Mouse (Mus musculus) midbrain, postnatal 0 days (tissue): ENCODE data around the gene Lonp2. TPM values are rescaled to one million over a fixed set of nuclear protein-coding genes. Genes with fewer than 3 reads are reported as not detected.

Experiments used
- ATAC-seq: fragments of 200-750 bp; cut with Nextera tagmentation; 2 replicates; pipeline ENCODE4 v1.8.0; 2017; ENCODE audit warnings: moderate number of reproducible peaks, mild to moderate bottlenecking, moderate TSS enrichment, moderate library complexity; ENCODE audit not compliant: low FRiP score
- DNase-seq: peaks from one replicate; pipeline ENCODE4 v3.0.0-alpha.2; 2015; ENCODE audit warnings: low spot score
- H3K27ac ChIP-seq: fragments of 300-500 bp; sonication (generic); 2 replicates; pipeline ENCODE4 v1.5.1; 2014; ENCODE audit warnings: low read depth, mild to moderate bottlenecking, low read length, mixed read lengths
- H3K27me3 ChIP-seq: fragments of 300-500 bp; sonication (generic); 2 replicates; pipeline ENCODE4 v1.6.1; 2014; ENCODE audit warnings: low read length, control low read depth, mixed read lengths; ENCODE audit not compliant: insufficient read depth
- H3K36me3 ChIP-seq: fragments of 300-500 bp; sonication (generic); 2 replicates; pipeline ENCODE4 v1.6.1; 2014; ENCODE audit warnings: low read length, control low read depth, mixed read lengths; ENCODE audit not compliant: insufficient read depth
- H3K4me1 ChIP-seq: fragments of 300-500 bp; sonication (generic); 2 replicates; pipeline ENCODE4 v1.6.1; 2014; ENCODE audit warnings: mild to moderate bottlenecking, control low read depth, antibody characterized with exemption, low read length, mixed read lengths; ENCODE audit not compliant: insufficient read depth
- H3K4me2 ChIP-seq: fragments of 300-500 bp; sonication (generic); 2 replicates; pipeline ENCODE4 v1.6.1; 2014; ENCODE audit warnings: low read depth, mild to moderate bottlenecking, low read length, mixed read lengths; ENCODE audit not compliant: poor library complexity, severe bottlenecking
- H3K4me3 ChIP-seq: fragments of 300-500 bp; sonication (generic); 2 replicates; pipeline ENCODE4 v1.5.1; 2014; ENCODE audit warnings: low read depth, mild to moderate bottlenecking, low read length, moderate library complexity
- H3K9ac ChIP-seq: fragments of 300-500 bp; sonication (generic); replicated peaks from 2 replicates; pipeline ENCODE4 v1.6.1; 2014; ENCODE audit warnings: mild to moderate bottlenecking, low read length, moderate library complexity, mixed read lengths; ENCODE audit not compliant: poor library complexity, severe bottlenecking
- H3K9me3 ChIP-seq: fragments of 300-500 bp; sonication (generic); 2 replicates; pipeline ENCODE4 v1.6.1; 2016; ENCODE audit warnings: low read length, control low read depth
- CTCF ChIP-seq: IDR thresholded peaks from 2 replicates; pipeline ENCODE4 v1.5.1; 2016; ENCODE audit warnings: antibody characterized with exemption, mild to moderate bottlenecking
- WGBS: fragments of 180-500 bp; shearing (Covaris S2); extraction: QIAGEN DNeasy Blood & Tissue Kit; methylation state at CpG from one replicate; pipeline ENCODE4 v1.1.7; 2014; 5-methylcytosine and 5-hydroxymethylcytosine counted together
- polyA plus RNA-seq: library from polyadenylated mRNA; unstranded; fragments of >200 nt; fragmentation: Nextera tagmentation; extraction: Ambion mirVana; gene quantifications from 2 replicates; pipeline ENCODE4 v1.2.1, GENCODE M21; 2015
- total RNA-seq: library from RNA; depleted of rRNA; stranded (reverse); fragments of >200 nt; gene quantifications from 2 replicates; pipeline ENCODE4 v1.2.3, GENCODE M21; 2014

Lonp2 gene
- total and polyA plus RNA-seq, 2 experiments from 2014 or later = 55.2 to 62.5 TPM

DNA sequence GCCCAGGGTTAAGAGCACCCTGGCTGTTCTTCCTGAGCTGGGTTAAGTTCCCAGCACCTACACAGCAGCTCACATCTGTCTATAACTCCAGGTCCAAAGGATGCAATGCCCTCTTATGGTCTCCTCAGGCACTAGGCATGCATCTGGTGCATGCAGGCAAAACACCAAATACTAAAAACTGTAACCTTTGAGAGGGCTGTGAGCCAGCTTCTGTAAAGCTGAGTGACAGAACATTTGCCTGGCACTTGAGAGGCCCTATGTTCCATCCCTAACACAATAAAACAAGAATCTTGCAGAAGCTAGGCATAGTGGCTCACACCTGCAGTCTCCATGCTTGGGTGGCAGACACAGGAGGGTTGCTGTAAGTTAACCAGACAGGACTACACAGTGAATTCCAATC lies 117.8 kb downstream of the Lonp2 start:
- Histone ChIP-seq H3K36me3 (no peaks in the 10 kb centered on the region), H3K4me3 (no peak overlapping the region), H3K9ac (no peak overlapping the region), H3K27ac (no peak overlapping the region), H3K4me2 (no peak overlapping the region), H3K4me1 (peaks cover 8% of the 10 kb centered on the region; the same call in 1 of the 2 replicates), H3K27me3 (no peaks in the 10 kb centered on the region), H3K9me3 (no peaks in the 10 kb centered on the region)
- TF ChIP-seq CTCF = no peak
- ATAC-seq (no peak), DNase-seq (no peak)

- no peak overlapping the region for H3K9ac ChIP-seq
- no peaks in the 10 kb centered on the region for H3K9me3 ChIP-seq
- ATAC-seq = no peak
- H3K4me2 ChIP-seq = no peak overlapping the region
- H3K27me3 ChIP-seq = no peaks in the 10 kb centered on the region
- H3K27ac ChIP-seq = no peak overlapping the region
- H3K4me1 ChIP-seq = peaks cover 8% of the 10 kb centered on the region; the same call in 1 of the 2 replicates
- no peak for DNase-seq
- H3K4me3 ChIP-seq = no peak overlapping the region
- H3K36me3 ChIP-seq = no peaks in the 10 kb centered on the region
- 73% methylated on average over 7 of the region's 7 CpGs for WGBS
- no peak for TF ChIP-seq CTCF
These were observed 118.9 kb downstream of the Lonp2 start for GRCm38 (mm10) chr8:86742605-86743345.

DNA sequence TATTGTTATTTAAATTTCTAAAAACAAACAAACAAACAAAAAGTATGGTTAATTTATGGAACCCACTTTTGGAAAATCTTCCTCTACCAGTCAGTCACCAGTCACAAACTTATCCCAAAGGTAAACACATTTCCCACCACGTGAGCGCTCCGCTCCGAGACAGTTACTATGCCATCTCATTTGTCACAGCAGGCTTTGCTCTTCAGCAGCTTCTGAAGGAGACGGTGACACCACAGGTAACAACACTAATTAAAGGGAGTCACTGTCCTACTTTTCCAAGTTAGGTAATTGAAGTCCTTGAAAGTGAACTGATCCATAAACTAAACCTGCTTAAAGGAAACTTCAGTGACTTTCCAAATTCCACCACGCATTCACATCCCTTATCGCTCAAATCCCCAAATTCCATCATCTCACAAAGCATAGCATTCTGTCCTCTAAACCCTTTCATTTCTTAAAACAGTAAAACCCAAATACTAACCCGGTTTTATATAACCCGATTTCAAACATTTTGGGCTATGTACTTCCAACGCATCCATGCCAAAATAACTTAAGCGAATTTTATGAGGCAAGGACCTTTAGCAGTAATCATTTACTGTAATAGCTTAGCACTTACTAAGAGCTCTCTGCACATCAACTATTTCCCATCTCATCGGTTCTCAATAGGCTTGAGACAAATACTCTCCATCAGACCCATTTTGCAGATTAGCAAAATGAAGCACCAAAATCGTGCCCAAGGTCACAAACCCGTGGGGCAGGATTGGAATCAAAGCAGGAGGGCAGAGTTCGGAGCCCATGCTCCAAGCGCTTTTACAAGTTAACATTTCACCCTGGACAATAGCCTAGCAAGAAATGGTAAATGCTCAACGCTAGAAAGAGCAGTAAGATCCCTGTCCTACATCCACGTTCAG lies 120.7 kb downstream of the Lonp2 start:
- no peaks in the 10 kb centered on the region for H3K36me3 ChIP-seq
- no peak for DNase-seq
- H3K4me1 ChIP-seq = peaks cover 8% of the 10 kb centered on the region; the same call in 1 of the 2 replicates
- H3K4me3 ChIP-seq = peak overlapping the region; percentile 80
- peak overlapping the region; percentile 98 for H3K27ac ChIP-seq
- peak overlapping the region; percentile 98 for H3K9ac ChIP-seq
- WGBS = 4% methylated on average over 18 of the region's 18 CpGs
- no peak for ATAC-seq
- no peak for TF ChIP-seq CTCF
- no peaks in the 10 kb centered on the region for H3K27me3 ChIP-seq
- no peaks in the 10 kb centered on the region for H3K9me3 ChIP-seq
- H3K4me2 ChIP-seq = peak overlapping the region; percentile 78

DNA sequence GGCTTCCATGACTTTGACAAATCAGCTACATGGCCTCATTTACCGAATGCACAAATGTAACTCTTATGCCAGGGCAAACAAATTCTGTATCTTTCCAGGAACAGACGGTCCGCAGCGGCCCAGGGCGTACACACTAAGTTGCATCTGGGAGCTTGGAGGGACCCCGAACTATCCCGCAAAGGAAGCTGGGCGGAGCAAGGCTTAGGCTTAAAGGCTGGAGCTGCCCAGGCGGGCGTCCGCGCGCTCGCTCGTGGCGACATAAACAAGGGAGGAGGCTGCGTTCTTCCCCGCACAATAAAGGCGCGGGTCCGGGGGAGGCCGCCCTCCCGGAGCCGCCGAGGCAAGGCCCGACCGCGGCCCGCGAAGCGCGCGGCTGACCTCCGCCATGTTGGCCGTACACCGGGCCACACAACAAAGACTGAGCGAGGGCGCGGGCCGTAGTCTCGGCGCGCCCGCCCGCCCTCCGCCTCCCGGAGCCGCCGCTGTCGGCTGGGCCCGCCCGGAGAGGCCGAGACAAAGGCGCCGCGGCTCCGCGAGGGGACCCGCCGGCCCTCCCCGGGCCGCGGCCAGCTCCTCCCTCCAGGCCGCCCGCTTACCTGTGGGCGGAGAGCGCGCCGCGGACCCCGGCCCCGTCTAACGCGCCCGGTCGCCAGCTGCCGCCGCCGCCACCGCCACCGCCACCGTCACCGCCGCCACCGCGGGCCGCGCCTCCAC lies 121.5 kb downstream of the Lonp2 start, which contains the start of the genes Gm10638 and Siah1a:
TSS of gene Gm10638 (plus strand) at position 479 of the 714 bp plus-strand sequence.
TSS of gene Siah1a (minus strand) at position 714 of the 714 bp plus-strand sequence.
- no peak for TF ChIP-seq CTCF
- Histone ChIP-seq H3K9me3 (no peaks in the 10 kb centered on the region), H3K4me3 (peak within 1 kb of the TSS; percentile 80), H3K27ac (peak within 1 kb of the TSS; percentile 98), H3K36me3 (no peaks in the 10 kb centered on the region), H3K4me2 (peak within 1 kb of the TSS; percentile 78), H3K9ac (peak within 1 kb of the TSS; percentile 98), H3K27me3 (no peaks in the 10 kb centered on the region), H3K4me1 (peaks cover 8% of the 10 kb centered on the region; the same call in 1 of the 2 replicates)
- under 1% methylated on average over 59 of the region's 88 CpGs for WGBS
- DNase-seq (peak; percentile 56), ATAC-seq (peak; percentile 77)

- Histone ChIP-seq H3K36me3 (no peaks in the 10 kb centered on the region), H3K4me2 (peak overlapping the region; percentile 78), H3K9ac (peak overlapping the region; percentile 98), H3K27me3 (no peaks in the 10 kb centered on the region), H3K4me1 (peaks cover 8% of the 10 kb centered on the region; the same call in 1 of the 2 replicates), H3K4me3 (peak overlapping the region; percentile 80), H3K27ac (peak overlapping the region; percentile 98), H3K9me3 (no peaks in the 10 kb centered on the region)
- DNase-seq (peak; percentile 93), ATAC-seq (peak; percentile 89)
- whole genome bisulfite sequencing = under 1% methylated on average over 40 of the region's 70 CpGs
- no peak for TF ChIP-seq CTCF
These were observed 122.1 kb downstream of the Lonp2 start for GRCm38 (mm10) chr8:86745935-86746441.
